Mouse (Mus musculus) testis, adult 2 months (tissue): Measurements from ENCODE around the gene Tubb2a. TPM values are rescaled to one million over a fixed set of nuclear protein-coding genes. Genes with fewer than 3 reads are reported as not detected.
"Not testable (repeated sequence)": the region's sequence is repeated elsewhere in the genome, so short reads cannot be mapped to it uniquely, and the experiment has no call there.

Experiments
- H3K27ac ChIP-seq: fragments of 200-500 bp; 2 replicates; pipeline ENCODE4 v1.5.1; 2012; ENCODE audit warnings: low read depth, low read length; ENCODE audit not compliant: control insufficient read depth, insufficient read depth
- H3K27me3 ChIP-seq: fragments of 200-500 bp; 2 replicates; pipeline ENCODE4 v1.6.1; 2012; ENCODE audit warnings: mild to moderate bottlenecking, low read length, moderate library complexity; ENCODE audit not compliant: control insufficient read depth, insufficient read depth
- H3K36me3 ChIP-seq: fragments of 200-500 bp; 2 replicates; pipeline ENCODE4 v1.6.1; 2012; ENCODE audit warnings: mild to moderate bottlenecking, low read length; ENCODE audit not compliant: control insufficient read depth, insufficient read depth
- H3K4me1 ChIP-seq: fragments of 200-500 bp; 2 replicates; pipeline ENCODE4 v1.6.1; 2012; ENCODE audit warnings: low read length; ENCODE audit not compliant: control insufficient read depth, insufficient read depth
- H3K4me3 ChIP-seq: fragments of 200-500 bp; 2 replicates; pipeline ENCODE4 v1.5.1; 2012; ENCODE audit warnings: low read depth, mild to moderate bottlenecking, low read length, moderate library complexity, mixed read lengths; ENCODE audit not compliant: control insufficient read depth
- CTCF ChIP-seq: fragments of 200-500 bp; IDR thresholded peaks from 2 replicates; pipeline ENCODE4 v1.5.1; 2012; ENCODE audit warnings: low read depth, mild to moderate bottlenecking, inconsistent platforms, low read length, moderate library complexity; ENCODE audit not compliant: control insufficient read depth, insufficient read depth, insufficient replicate concordance
- POLR2A ChIP-seq: fragments of 200-500 bp; IDR thresholded peaks from 2 replicates; pipeline ENCODE4 v1.6.1; 2012; ENCODE audit warnings: low read depth, mild to moderate bottlenecking, inconsistent platforms, low read length, moderate library complexity; ENCODE audit not compliant: control insufficient read depth
- polyA plus RNA-seq: library from polyadenylated mRNA; depleted of rRNA; stranded (reverse); fragments of >200 nt; gene quantifications from 2 replicates; pipeline ENCODE4 v1.2.3, GENCODE M21; 2012

The Tubb2a gene
- polyA plus RNA-seq, 1 experiment = 36.0 TPM

DNA sequence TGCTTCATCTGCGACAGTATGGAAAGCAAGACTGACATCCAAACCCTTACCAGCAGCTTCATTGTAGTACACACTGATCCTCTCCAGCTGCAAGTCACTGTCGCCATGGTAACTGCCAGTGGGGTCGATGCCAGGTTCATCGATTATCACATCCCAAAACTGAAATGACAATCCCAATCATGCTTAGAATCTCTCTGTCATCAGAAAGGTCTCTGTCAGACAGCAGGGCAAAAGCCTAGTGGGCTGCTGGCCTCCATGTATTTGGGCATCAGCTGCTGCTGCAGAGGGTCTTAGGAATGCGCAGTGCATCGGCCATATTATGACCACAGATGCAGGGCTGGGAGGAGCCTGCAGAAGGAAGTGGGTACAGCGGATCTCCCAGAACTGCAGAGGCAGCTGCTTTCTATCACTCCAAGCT lies 11.1 kb upstream of the Tubb2a start:
- no peaks in the 10 kb centered on the region for H3K27me3 ChIP-seq
- H3K27ac ChIP-seq = no peak overlapping the region
- H3K36me3 ChIP-seq = no peaks in the 10 kb centered on the region
- H3K4me3 ChIP-seq = no peak overlapping the region
- TF ChIP-seq CTCF (no peak), POLR2A (no peak)
- no peaks in the 10 kb centered on the region for H3K4me1 ChIP-seq

GRCm38 (mm10) chr13:34088201-34088649 lies 10.4 kb upstream of the Tubb2a start:
- H3K27ac ChIP-seq, H3K36me3 ChIP-seq: not testable (repeated sequence)

GRCm38 (mm10) chr13:34087052-34087812 lies 9.4 kb upstream of the Tubb2a start:
- Histone ChIP-seq H3K4me3 (peak overlapping the region; percentile 28; the same call in 1 of the 2 replicates), H3K27ac (no peak overlapping the region), H3K36me3 (no peaks in the 10 kb centered on the region), H3K27me3 (no peaks in the 10 kb centered on the region), H3K4me1 (no peaks in the 10 kb centered on the region)
- peak; percentile 61; the same call in 1 of the 2 replicates for TF ChIP-seq POLR2A
- no peak for TF ChIP-seq CTCF

More at GRCm38 (mm10) chr13:34088201-34088649, 10.4 kb upstream of the Tubb2a start:
- H3K4me3 ChIP-seq = 0 out of 2 replicates have a peak overlapping the region, but pooled peaks have one; percentile 9
- H3K27me3 ChIP-seq, H3K4me1 ChIP-seq: not testable (repeated sequence)

DNA sequence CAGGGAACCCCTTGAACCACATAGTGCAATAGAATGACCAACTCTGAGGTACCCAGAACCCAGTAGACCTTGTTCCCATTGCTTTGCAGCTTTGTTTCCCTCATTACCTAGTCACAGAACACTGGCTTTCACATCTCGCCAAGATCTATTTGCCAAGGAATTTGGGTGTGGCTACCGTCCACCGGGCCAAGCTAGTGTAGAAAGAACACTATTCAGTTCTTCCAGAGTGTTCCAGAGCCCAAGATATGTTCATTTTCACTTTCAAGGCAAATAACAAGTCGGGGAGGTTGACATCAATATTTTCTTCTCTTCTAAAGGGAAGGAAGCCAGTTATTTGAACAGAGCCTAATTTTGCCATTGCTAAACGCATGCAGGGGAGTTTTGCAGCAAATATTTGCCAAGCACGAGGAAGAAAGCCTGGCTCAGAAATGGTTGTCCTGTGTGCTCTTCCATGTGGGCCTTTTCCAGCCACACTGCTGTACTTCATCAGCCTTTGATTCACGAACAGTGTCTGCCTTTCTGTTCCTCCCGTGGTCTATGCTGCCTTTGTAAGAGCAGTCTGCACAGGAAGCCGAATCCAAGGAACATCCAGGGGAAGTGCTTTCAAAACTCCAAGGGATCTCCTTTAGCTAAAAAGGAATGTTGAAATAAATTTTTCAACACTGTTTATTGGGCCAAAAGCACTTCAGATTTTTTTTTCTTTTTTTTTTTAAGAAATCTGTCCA lies 6.4 kb upstream of the Tubb2a start:
- H3K27ac ChIP-seq = no peak overlapping the region; the same call in 1 of the 2 replicates
- no peak overlapping the region for H3K4me3 ChIP-seq
- TF ChIP-seq CTCF (no peak), POLR2A (no peak)

GRCm38 (mm10) chr13:34081926-34082325 lies 4.1 kb upstream of the Tubb2a start:
- H3K36me3 ChIP-seq = no peaks in the 10 kb centered on the region
- peaks cover 2% of the 10 kb centered on the region; the same call in 1 of the 2 replicates for H3K27me3 ChIP-seq
- peaks cover 13% of the 10 kb centered on the region for H3K4me1 ChIP-seq
- no peak overlapping the region for H3K4me3 ChIP-seq
- no peak overlapping the region for H3K27ac ChIP-seq
- TF ChIP-seq POLR2A (no peak), CTCF (no peak)

More for the DNA sequence above, 6.4 kb upstream of the Tubb2a start:
- Histone ChIP-seq H3K4me1 (no peaks in the 10 kb centered on the region), H3K36me3 (no peaks in the 10 kb centered on the region), H3K27me3 (no peaks in the 10 kb centered on the region)

DNA sequence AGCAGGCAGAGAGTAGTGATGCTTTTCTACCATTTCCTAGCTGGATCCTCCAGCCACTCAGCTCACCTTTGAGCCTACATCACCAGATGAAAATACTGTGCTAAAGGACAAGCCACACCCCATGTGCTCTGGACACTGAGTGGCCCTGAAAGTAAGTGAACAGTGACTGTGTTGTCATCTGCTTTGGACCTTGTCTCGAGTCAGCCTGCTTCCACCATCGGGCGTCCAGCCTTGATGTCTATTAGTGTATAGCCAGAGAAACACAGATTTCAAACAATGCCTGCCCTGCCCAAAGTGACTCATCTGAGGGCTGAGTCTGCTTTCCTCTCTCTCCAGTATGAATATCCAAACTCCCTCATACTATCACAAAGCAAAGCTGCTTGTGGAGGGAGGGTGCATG lies 2.0 kb upstream of the Tubb2a start:
- peaks cover 2% of the 10 kb centered on the region; the same call in 1 of the 2 replicates for H3K27me3 ChIP-seq
- H3K4me1 ChIP-seq = peaks cover 19% of the 10 kb centered on the region
- H3K27ac ChIP-seq = no peak overlapping the region
- H3K36me3 ChIP-seq = no peaks in the 10 kb centered on the region
- H3K4me3 ChIP-seq = no peak overlapping the region
- TF ChIP-seq CTCF (no peak), POLR2A (no peak)

GRCm38 (mm10) chr13:34078500-34079280 lies 883 bp upstream of the Tubb2a start:
- TF ChIP-seq CTCF (no peak), POLR2A (no peak)
- no peaks in the 10 kb centered on the region for H3K36me3 ChIP-seq
- H3K27me3 ChIP-seq = peaks cover 2% of the 10 kb centered on the region; the same call in 1 of the 2 replicates
- no peak overlapping the region for H3K27ac ChIP-seq
- peaks cover 19% of the 10 kb centered on the region for H3K4me1 ChIP-seq
- peak overlapping the region; percentile 90 for H3K4me3 ChIP-seq
